Mouse (Mus musculus) limb, embryonic 15.5 days (tissue): Measurements from ENCODE around the gene Vti1b. TPM values are rescaled to one million over a fixed set of nuclear protein-coding genes. Genes with fewer than 3 reads are reported as not detected.
"Not testable (repeated sequence)": the region's sequence is repeated elsewhere in the genome, so short reads cannot be mapped to it uniquely, and the experiment has no call there.

Experiments
- ATAC-seq: fragments of 200-750 bp; cut with Nextera tagmentation; 2 replicates; pipeline ENCODE4 v1.8.0; 2017; ENCODE audit warnings: low read depth, moderate TSS enrichment; ENCODE audit not compliant: insufficient number of reproducible peaks, low FRiP score, low TSS enrichment
- H3K27ac ChIP-seq: fragments of 300-500 bp; sonication (generic); 2 replicates; pipeline ENCODE4 v1.5.1; 2015; ENCODE audit warnings: moderate library complexity, mild to moderate bottlenecking, inconsistent platforms
- H3K27me3 ChIP-seq: fragments of 300-500 bp; sonication (generic); 2 replicates; pipeline ENCODE4 v1.6.1; 2015; ENCODE audit warnings: inconsistent platforms
- H3K36me3 ChIP-seq: fragments of 300-500 bp; sonication (generic); 2 replicates; pipeline ENCODE4 v1.6.1; 2015; ENCODE audit warnings: inconsistent platforms
- H3K4me1 ChIP-seq: fragments of 300-500 bp; sonication (generic); 2 replicates; pipeline ENCODE4 v1.6.1; 2015; ENCODE audit warnings: inconsistent platforms
- H3K4me2 ChIP-seq: fragments of 300-500 bp; sonication (generic); 2 replicates; pipeline ENCODE4 v1.6.1; 2015; ENCODE audit warnings: mild to moderate bottlenecking, inconsistent platforms
- H3K4me3 ChIP-seq: fragments of 300-500 bp; sonication (generic); 2 replicates; pipeline ENCODE4 v1.5.1; 2015; ENCODE audit warnings: mild to moderate bottlenecking, inconsistent platforms
- H3K9ac ChIP-seq: fragments of 300-500 bp; sonication (generic); 2 replicates; pipeline ENCODE4 v1.6.1; 2015; ENCODE audit warnings: inconsistent platforms
- H3K9me3 ChIP-seq: fragments of 300-500 bp; sonication (generic); 2 replicates; pipeline ENCODE4 v1.6.1; 2016; ENCODE audit warnings: inconsistent platforms
- WGBS: fragments of 180-500 bp; shearing (Covaris S2); methylation state at CpG from one replicate; pipeline ENCODE4 v1.1.7; 2015; 5-methylcytosine and 5-hydroxymethylcytosine counted together
- polyA plus RNA-seq: library from polyadenylated mRNA; unstranded; fragments of >200 nt; fragmentation: Nextera tagmentation; extraction: Ambion mirVana; gene quantifications from 2 replicates; pipeline ENCODE4 v1.2.1, GENCODE M21; 2015

The Vti1b gene
- polyA plus RNA-seq, result 104 and 113 TPM in 2 replicates

GRCm38 (mm10) chr12:79172019-79172941 lies at the start of gene Vti1b:
Gene Vti1b, minus strand, starts transcription at chr12:79172667.
- peak within 1 kb of the TSS; percentile 100 for H3K4me3 ChIP-seq
- no peaks in the 10 kb centered on the region for H3K9me3 ChIP-seq
- peak within 1 kb of the TSS; percentile 61 for H3K4me2 ChIP-seq
- peak within 1 kb of the TSS; percentile 94 for H3K27ac ChIP-seq
- H3K4me1 ChIP-seq, result peaks cover 9% of the 10 kb centered on the region
- peak within 1 kb of the TSS; percentile 89 for H3K9ac ChIP-seq
- peaks cover 29% of the 10 kb centered on the region for H3K36me3 ChIP-seq
- no peaks in the 10 kb centered on the region for H3K27me3 ChIP-seq
- ATAC-seq, result peak; percentile 95
- under 1% methylated on average over 72 of the region's 73 CpGs for WGBS

GRCm38 (mm10) chr12:79217511-79217910 lies 45.0 kb upstream of the Vti1b start:
- no peaks in the 10 kb centered on the region for H3K9me3 ChIP-seq
- H3K36me3 ChIP-seq, result no peaks in the 10 kb centered on the region
- no peak for ATAC-seq
- H3K9ac ChIP-seq, result no peak overlapping the region
- no peak overlapping the region for H3K27ac ChIP-seq
- no peaks in the 10 kb centered on the region for H3K4me1 ChIP-seq
- no peak overlapping the region for H3K4me2 ChIP-seq
- H3K4me3 ChIP-seq, result no peak overlapping the region
- H3K27me3 ChIP-seq, result no peaks in the 10 kb centered on the region
- WGBS, result 44% methylated on average over 5 of the region's 5 CpGs

- Histone ChIP-seq H3K9me3 (no peaks in the 10 kb centered on the region), H3K4me2 (no peak overlapping the region), H3K36me3 (no peaks in the 10 kb centered on the region), H3K9ac (no peak overlapping the region), H3K27me3 (no peaks in the 10 kb centered on the region), H3K27ac (no peak overlapping the region), H3K4me3 (no peak overlapping the region), H3K4me1 (no peaks in the 10 kb centered on the region)
- ATAC-seq, result no peak
- whole genome bisulfite sequencing, result 70% methylated on average over 8 of the region's 8 CpGs
Measured at GRCm38 (mm10) chr12:79211447-79211846, 39.0 kb upstream of the Vti1b start.

GRCm38 (mm10) chr12:79208703-79209464 lies 36.4 kb upstream of the Vti1b start, which contains the start of gene Rdh12:
Gene Rdh12, plus strand, starts transcription at chr12:79208914.
- ATAC-seq, result no peak
- Histone ChIP-seq H3K9me3 (no peaks in the 10 kb centered on the region), H3K4me3 (peak within 1 kb of the TSS; percentile 42), H3K4me1 (no peaks in the 10 kb centered on the region), H3K27ac (0 out of 2 replicates have a peak within 1 kb of the TSS, but pooled peaks have one; percentile 11), H3K9ac (0 out of 2 replicates have a peak within 1 kb of the TSS, but pooled peaks have one; percentile 5), H3K4me2 (peak within 1 kb of the TSS; percentile 55), H3K27me3 (no peaks in the 10 kb centered on the region), H3K36me3 (no peaks in the 10 kb centered on the region)
- WGBS, result 3% methylated on average over 13 of the region's 13 CpGs

- H3K36me3 ChIP-seq, result no peaks in the 10 kb centered on the region
- H3K4me2 ChIP-seq, result no peak overlapping the region
- no peak overlapping the region for H3K27ac ChIP-seq
- no peaks in the 10 kb centered on the region for H3K27me3 ChIP-seq
- H3K9ac ChIP-seq, result no peak overlapping the region
- H3K9me3 ChIP-seq, result no peaks in the 10 kb centered on the region
- WGBS, result 63% methylated on average over 3 of the region's 3 CpGs
- H3K4me1 ChIP-seq, result no peaks in the 10 kb centered on the region
- no peak overlapping the region for H3K4me3 ChIP-seq
- ATAC-seq, result no peak
Measured at GRCm38 (mm10) chr12:79201882-79202281, 29.4 kb upstream of the Vti1b start.

GRCm38 (mm10) chr12:79197105-79197504 lies 24.6 kb upstream of the Vti1b start:
- H3K27me3 ChIP-seq, result no peaks in the 10 kb centered on the region
- H3K27ac ChIP-seq, result no peak overlapping the region
- H3K4me3 ChIP-seq, result no peak overlapping the region
- H3K4me2 ChIP-seq, result no peak overlapping the region
- 84% methylated on average over 5 of the region's 5 CpGs for WGBS
- H3K9ac ChIP-seq, result no peak overlapping the region
- ATAC-seq, result no peak
- H3K4me1 ChIP-seq, result no peaks in the 10 kb centered on the region
- H3K9me3 ChIP-seq, result no peaks in the 10 kb centered on the region
- H3K36me3 ChIP-seq, result no peaks in the 10 kb centered on the region

GRCm38 (mm10) chr12:79193441-79193840 lies 21.0 kb upstream of the Vti1b start:
- no peak overlapping the region for H3K4me3 ChIP-seq
- H3K27me3 ChIP-seq, result no peaks in the 10 kb centered on the region
- H3K27ac ChIP-seq, result no peak overlapping the region
- H3K4me1 ChIP-seq, result peaks cover 9% of the 10 kb centered on the region
- no peak overlapping the region for H3K9ac ChIP-seq
- WGBS, result 3% methylated on average over 3 of the region's 3 CpGs
- H3K36me3 ChIP-seq, result peaks cover under 1% of the 10 kb centered on the region; the same call in 1 of the 2 replicates
- ATAC-seq, result 0 out of 2 replicates have a peak, but pooled peaks have one; percentile 30
- no peaks in the 10 kb centered on the region for H3K9me3 ChIP-seq
- H3K4me2 ChIP-seq, result no peak overlapping the region

- peaks cover 9% of the 10 kb centered on the region for H3K4me1 ChIP-seq
- H3K9ac ChIP-seq, result peak within 1 kb of the TSS; percentile 56
- no peaks in the 10 kb centered on the region for H3K9me3 ChIP-seq
- peak within 1 kb of the TSS; percentile 60 for H3K27ac ChIP-seq
- ATAC-seq, result no peak
- H3K27me3 ChIP-seq, result no peaks in the 10 kb centered on the region
- H3K4me2 ChIP-seq, result peak within 1 kb of the TSS; percentile 82
- peaks cover 13% of the 10 kb centered on the region for H3K36me3 ChIP-seq
- 63% methylated on average over 6 of the region's 6 CpGs for WGBS
- peak within 1 kb of the TSS; percentile 56 for H3K4me3 ChIP-seq
Measured at GRCm38 (mm10) chr12:79192193-79192592, 19.7 kb upstream of the Vti1b start, which contains the start of gene Rdh11. Gene Rdh11, minus strand, starts transcription at chr12:79192293.

- peak; percentile 75 for ATAC-seq
- Histone ChIP-seq H3K9ac (peak overlapping the region; percentile 56; the same call in 1 of the 2 replicates), H3K27ac (peak overlapping the region; percentile 60), H3K9me3 (no peaks in the 10 kb centered on the region), H3K4me3 (peak overlapping the region; percentile 56), H3K36me3 (peaks cover 18% of the 10 kb centered on the region), H3K27me3 (no peaks in the 10 kb centered on the region), H3K4me1 (peaks cover 9% of the 10 kb centered on the region), H3K4me2 (peak overlapping the region; percentile 82)
- WGBS, result 5% methylated on average over 14 of the region's 14 CpGs
Measured at GRCm38 (mm10) chr12:79191701-79192100, 19.2 kb upstream of the Vti1b start.

- no peaks in the 10 kb centered on the region for H3K9me3 ChIP-seq
- peak overlapping the region; percentile 56 for H3K4me3 ChIP-seq
- H3K27ac ChIP-seq, result peak overlapping the region; percentile 60
- WGBS, result under 1% methylated on average over 18 of the region's 18 CpGs
- H3K4me2 ChIP-seq, result peak overlapping the region; percentile 82
- peaks cover 24% of the 10 kb centered on the region for H3K36me3 ChIP-seq
- peak overlapping the region; percentile 56 for H3K9ac ChIP-seq
- no peaks in the 10 kb centered on the region for H3K27me3 ChIP-seq
- ATAC-seq, result peak; percentile 67; the same call in 1 of the 2 replicates
- H3K4me1 ChIP-seq, result peaks cover 9% of the 10 kb centered on the region
Measured at GRCm38 (mm10) chr12:79190931-79191673, 18.6 kb upstream of the Vti1b start.

- peaks cover 71% of the 10 kb centered on the region for H3K36me3 ChIP-seq
- not testable (repeated sequence) for H3K4me2 ChIP-seq, H3K9ac ChIP-seq, H3K27me3 ChIP-seq, H3K27ac ChIP-seq, ATAC-seq, H3K9me3 ChIP-seq, H3K4me3 ChIP-seq, H3K4me1 ChIP-seq
- WGBS, result 91% methylated on average over 5 of the region's 6 CpGs
Measured at GRCm38 (mm10) chr12:79185160-79185559, 12.7 kb upstream of the Vti1b start.
